Mouse (Mus musculus): ENCODE data around the gene 1110065P20Rik. TPM values are rescaled to one million over a fixed set of nuclear protein-coding genes. Genes with fewer than 3 reads are reported as not detected.

Gene 1110065P20Rik
- polyA plus RNA-seq, 1 experiment = 31.4 TPM

DNA sequence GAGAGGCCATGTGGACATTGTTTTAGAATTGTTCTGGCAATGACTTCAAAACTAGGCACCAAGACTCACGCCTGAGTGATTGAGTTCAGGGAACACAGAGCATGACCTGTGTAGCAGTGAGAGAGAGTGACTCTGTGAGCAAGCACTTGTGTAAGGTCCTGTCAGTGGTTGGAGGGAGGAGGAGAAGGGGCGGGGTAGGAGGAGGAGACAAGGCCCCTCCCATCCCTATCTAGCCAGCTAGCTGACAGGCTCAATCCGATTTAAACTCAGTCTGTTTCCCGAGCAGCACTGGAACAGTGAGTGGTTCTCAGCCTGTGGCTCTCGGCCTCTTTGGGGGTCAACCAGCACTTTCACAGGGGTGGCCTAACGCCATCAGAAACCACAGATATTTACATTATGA lies 33.2 kb downstream of the 1110065P20Rik start:
- TF ChIP-seq POLR2A (IDR thresholded peaks at IDR 0.05; ENCODE audit: low read depth, low read length) (peak; percentile 63; the same call in 1 of the 2 replicates), CTCF (IDR thresholded peaks at IDR 0.05; ENCODE audit: extremely low read depth, insufficient read length, insufficient replicate concordance, low read depth, low read length) (no peak)
- no peaks in the 10 kb centered on the region for H3K27me3 ChIP-seq (ENCODE audit: control insufficient read depth, insufficient read depth, low read length)
- H3K4me3 ChIP-seq (ENCODE audit: low read depth, low read length) = no peak overlapping the region
- H3K27ac ChIP-seq (ENCODE audit: insufficient read depth, low read depth, low read length) = peak overlapping the region; percentile 48
- H3K4me1 ChIP-seq (ENCODE audit: control insufficient read depth, insufficient read depth, insufficient read length, low read length) = peaks cover 14% of the 10 kb centered on the region; the same call in 1 of the 2 replicates
- peaks cover 30% of the 10 kb centered on the region for H3K36me3 ChIP-seq (ENCODE audit: control insufficient read depth, insufficient read depth, low read length)
- WGBS = 12% methylated on average over 6 of the region's 6 CpGs

DNA sequence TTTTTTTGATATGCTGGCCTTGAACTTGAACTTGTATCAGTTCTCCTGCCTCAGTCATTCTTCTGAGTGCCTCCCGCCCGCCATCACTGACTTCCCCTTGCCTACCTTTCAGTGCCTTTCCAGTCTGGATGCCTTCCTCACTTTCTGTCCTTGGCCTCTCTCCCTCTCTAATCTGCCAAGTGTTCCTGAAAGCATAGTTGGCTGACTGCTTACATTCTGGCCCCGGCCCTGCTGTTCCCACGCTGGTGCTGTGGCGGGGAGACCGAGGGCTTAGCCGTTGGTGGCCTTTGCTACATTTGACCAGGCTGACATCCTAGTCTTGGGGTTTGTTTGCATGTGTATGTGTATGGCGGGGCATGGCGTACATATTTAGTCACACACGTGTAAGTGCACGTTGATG lies 35.1 kb downstream of the 1110065P20Rik start:
- 82% methylated on average over 11 of the region's 11 CpGs for WGBS
- H3K4me1 ChIP-seq (ENCODE audit: control insufficient read depth, insufficient read depth, insufficient read length, low read length) = peaks cover 14% of the 10 kb centered on the region; the same call in 1 of the 2 replicates

DNA sequence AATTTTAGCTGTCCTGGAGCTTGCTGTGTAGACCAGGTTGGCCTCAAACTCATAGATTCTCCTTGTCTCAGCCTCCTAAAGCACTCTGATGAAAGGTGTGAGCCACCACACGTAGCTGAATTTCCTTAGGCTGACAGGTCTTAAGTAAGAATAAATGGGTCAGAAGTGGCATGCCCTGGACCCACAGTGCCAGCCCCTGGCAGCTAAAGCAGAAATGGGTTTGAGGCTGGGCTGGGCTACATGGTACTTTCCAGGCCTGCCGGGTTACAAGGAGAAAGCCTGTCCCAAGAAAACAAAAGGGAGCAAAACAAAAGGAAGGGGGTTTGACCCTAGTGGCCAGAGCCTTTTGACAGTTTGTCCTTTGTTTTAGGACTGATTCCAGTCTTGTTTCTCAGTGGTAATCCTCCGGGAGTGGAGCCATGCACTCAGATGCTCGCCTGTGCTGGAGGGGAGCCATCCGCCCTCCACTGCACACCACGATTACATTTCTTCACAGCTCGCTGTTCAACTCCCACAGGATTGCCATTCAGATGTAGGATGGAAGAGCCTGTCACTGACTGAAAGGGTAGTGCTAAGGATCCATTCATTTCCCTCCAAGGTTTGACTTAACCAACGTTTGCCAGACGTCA lies 39.5 kb downstream of the 1110065P20Rik start:
- no peak overlapping the region for H3K4me3 ChIP-seq (ENCODE audit: low read depth, low read length)
- TF ChIP-seq POLR2A (IDR thresholded peaks at IDR 0.05; ENCODE audit: low read depth, low read length) (no peak), CTCF (IDR thresholded peaks at IDR 0.05; ENCODE audit: extremely low read depth, insufficient read length, insufficient replicate concordance, low read depth, low read length) (no peak)
- H3K27ac ChIP-seq (ENCODE audit: insufficient read depth, low read depth, low read length) = no peak overlapping the region
- WGBS = 76% methylated on average over 9 of the region's 9 CpGs
- H3K4me1 ChIP-seq (ENCODE audit: control insufficient read depth, insufficient read depth, insufficient read length, low read length) = peaks cover 14% of the 10 kb centered on the region; the same call in 1 of the 2 replicates
- peaks cover 28% of the 10 kb centered on the region for H3K36me3 ChIP-seq (ENCODE audit: control insufficient read depth, insufficient read depth, low read length)
- H3K27me3 ChIP-seq (ENCODE audit: control insufficient read depth, insufficient read depth, low read length) = no peaks in the 10 kb centered on the region

More for the DNA sequence above, 35.1 kb downstream of the 1110065P20Rik start:
- Histone ChIP-seq H3K27ac (ENCODE audit: insufficient read depth, low read depth, low read length) (no peak overlapping the region), H3K27me3 (ENCODE audit: control insufficient read depth, insufficient read depth, low read length) (no peaks in the 10 kb centered on the region), H3K36me3 (ENCODE audit: control insufficient read depth, insufficient read depth, low read length) (peaks cover 25% of the 10 kb centered on the region), H3K4me3 (ENCODE audit: low read depth, low read length) (no peak overlapping the region)
- TF ChIP-seq POLR2A (IDR thresholded peaks at IDR 0.05; ENCODE audit: low read depth, low read length) (no peak), CTCF (IDR thresholded peaks at IDR 0.05; ENCODE audit: extremely low read depth, insufficient read length, insufficient replicate concordance, low read depth, low read length) (no peak)

DNA sequence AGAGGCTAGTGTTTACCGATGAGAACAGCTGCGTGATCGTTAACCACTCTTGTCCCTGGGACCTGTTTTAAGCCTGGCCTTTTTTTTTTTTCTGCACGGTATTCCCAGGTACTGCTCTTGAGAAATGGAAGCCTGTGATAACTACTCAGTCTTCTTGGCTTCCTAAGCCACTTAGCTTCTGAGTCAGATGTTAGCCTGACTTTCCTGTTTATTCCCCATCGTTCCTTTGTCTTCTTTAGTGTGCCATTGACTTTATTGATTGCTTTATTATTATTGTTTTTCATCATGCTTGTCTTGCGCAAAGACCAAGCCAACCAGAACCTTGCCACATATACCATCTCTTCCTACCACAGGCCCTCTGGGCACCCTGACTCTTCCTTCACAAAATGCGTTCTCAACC lies 40.9 kb downstream of the 1110065P20Rik start:
- TF ChIP-seq POLR2A (IDR thresholded peaks at IDR 0.05; ENCODE audit: low read depth, low read length) (no peak), CTCF (IDR thresholded peaks at IDR 0.05; ENCODE audit: extremely low read depth, insufficient read length, insufficient replicate concordance, low read depth, low read length) (no peak)
- Histone ChIP-seq H3K36me3 (ENCODE audit: control insufficient read depth, insufficient read depth, low read length) (peaks cover 32% of the 10 kb centered on the region), H3K4me3 (ENCODE audit: low read depth, low read length) (no peak overlapping the region), H3K27ac (ENCODE audit: insufficient read depth, low read depth, low read length) (no peak overlapping the region), H3K27me3 (ENCODE audit: control insufficient read depth, insufficient read depth, low read length) (no peaks in the 10 kb centered on the region), H3K4me1 (ENCODE audit: control insufficient read depth, insufficient read depth, insufficient read length, low read length) (peaks cover 20% of the 10 kb centered on the region; the same call in 1 of the 2 replicates)
- WGBS = 73% methylated on average over 7 of the region's 7 CpGs

DNA sequence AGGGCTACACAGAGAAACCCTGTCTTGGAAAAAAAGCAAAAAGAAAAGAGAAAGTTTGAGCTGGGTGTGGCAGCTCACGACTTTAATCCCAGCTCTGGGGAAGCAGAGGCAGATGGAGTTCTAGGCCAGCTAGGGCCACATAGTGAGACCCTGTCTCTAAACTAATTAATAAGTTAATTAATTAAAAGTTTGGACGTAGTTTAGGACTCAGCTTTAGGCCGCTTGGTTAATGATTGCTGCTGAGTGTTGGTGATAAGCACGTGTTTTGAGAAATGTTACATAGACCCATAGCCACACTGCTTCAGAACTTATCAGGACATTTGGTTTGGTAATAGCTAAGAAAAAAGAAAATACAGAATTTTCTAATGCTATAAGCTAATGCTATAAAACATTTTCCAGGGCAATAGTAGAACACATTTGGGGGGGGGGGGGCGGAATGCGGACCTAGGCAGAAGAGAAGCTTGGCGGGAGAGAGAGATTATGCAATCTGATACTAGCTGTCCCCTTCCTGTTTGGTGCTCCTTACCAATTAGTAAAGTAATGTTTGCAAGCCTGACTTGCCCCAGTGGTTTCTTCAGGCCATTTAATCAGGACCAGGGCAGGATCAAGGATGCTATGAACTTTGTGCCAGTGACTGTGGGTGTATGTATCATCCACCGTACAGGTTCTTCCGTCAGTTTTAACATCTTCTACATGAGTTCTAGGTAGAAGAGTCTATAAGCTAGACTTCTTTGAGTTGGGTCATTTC lies 41.7 kb downstream of the 1110065P20Rik start:
- Histone ChIP-seq H3K4me1 (ENCODE audit: control insufficient read depth, insufficient read depth, insufficient read length, low read length) (peaks cover 24% of the 10 kb centered on the region; the same call in 1 of the 2 replicates), H3K36me3 (ENCODE audit: control insufficient read depth, insufficient read depth, low read length) (peaks cover 34% of the 10 kb centered on the region), H3K4me3 (ENCODE audit: low read depth, low read length) (no peak overlapping the region), H3K27ac (ENCODE audit: insufficient read depth, low read depth, low read length) (0 out of 2 replicates have a peak overlapping the region, but pooled peaks have one; percentile 29), H3K27me3 (ENCODE audit: control insufficient read depth, insufficient read depth, low read length) (no peaks in the 10 kb centered on the region)
- TF ChIP-seq POLR2A (IDR thresholded peaks at IDR 0.05; ENCODE audit: low read depth, low read length) = no peak
- TF ChIP-seq CTCF (IDR thresholded peaks at IDR 0.05; ENCODE audit: extremely low read depth, insufficient read length, insufficient replicate concordance, low read depth, low read length) = no peak
- WGBS = 65% methylated on average over 9 of the region's 9 CpGs

DNA sequence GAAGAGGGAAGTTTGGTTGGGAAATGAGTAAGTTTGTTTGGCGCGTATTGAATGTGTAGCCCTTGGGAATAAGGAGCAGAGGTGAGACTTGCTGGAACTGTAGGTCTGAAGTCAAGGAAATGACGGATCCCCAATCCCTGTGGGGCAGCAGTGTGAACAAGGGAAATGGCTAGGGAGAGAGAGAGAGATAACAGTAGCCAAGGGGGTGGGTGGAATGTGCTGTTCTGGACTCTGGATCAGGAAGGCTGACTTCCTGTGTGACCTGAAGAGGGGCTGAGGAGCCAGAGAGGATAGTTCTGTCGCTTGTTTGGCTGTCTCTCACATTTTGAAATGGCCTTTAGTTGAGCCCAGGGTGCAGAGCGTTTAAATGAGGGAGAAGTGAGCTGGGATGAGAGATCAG lies 42.5 kb downstream of the 1110065P20Rik start:
- no peak overlapping the region for H3K4me3 ChIP-seq (ENCODE audit: low read depth, low read length)
- H3K27ac ChIP-seq (ENCODE audit: insufficient read depth, low read depth, low read length) = peak overlapping the region; percentile 29; the same call in 1 of the 2 replicates
- peaks cover 34% of the 10 kb centered on the region for H3K36me3 ChIP-seq (ENCODE audit: control insufficient read depth, insufficient read depth, low read length)
- TF ChIP-seq CTCF (IDR thresholded peaks at IDR 0.05; ENCODE audit: extremely low read depth, insufficient read length, insufficient replicate concordance, low read depth, low read length) (no peak), POLR2A (IDR thresholded peaks at IDR 0.05; ENCODE audit: low read depth, low read length) (no peak)
- H3K27me3 ChIP-seq (ENCODE audit: control insufficient read depth, insufficient read depth, low read length) = no peaks in the 10 kb centered on the region
- 68% methylated on average over 5 of the region's 5 CpGs for WGBS
- peaks cover 27% of the 10 kb centered on the region; the same call in 1 of the 2 replicates for H3K4me1 ChIP-seq (ENCODE audit: control insufficient read depth, insufficient read depth, insufficient read length, low read length)

DNA sequence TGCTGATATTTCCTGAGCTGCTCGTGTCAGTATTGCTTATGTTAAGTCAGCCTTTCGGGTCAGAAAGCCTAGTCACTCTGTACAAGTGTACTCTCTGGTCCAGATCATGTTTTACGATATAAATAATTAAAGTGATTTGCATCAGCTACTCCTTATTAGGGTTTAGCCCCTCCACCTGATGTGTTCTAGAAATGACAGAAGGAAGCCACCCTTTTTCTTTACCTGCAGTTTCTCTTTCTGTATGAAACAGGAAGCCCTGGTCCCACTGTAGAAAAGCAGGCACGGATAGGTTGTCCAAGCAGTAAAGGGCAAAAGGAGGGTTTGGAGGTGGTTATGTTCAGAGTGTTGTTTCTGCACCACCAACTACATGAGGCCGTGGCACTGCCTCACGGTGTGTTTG lies 47.6 kb downstream of the 1110065P20Rik start:
- Histone ChIP-seq H3K36me3 (ENCODE audit: control insufficient read depth, insufficient read depth, low read length) (peaks cover 34% of the 10 kb centered on the region), H3K27me3 (ENCODE audit: control insufficient read depth, insufficient read depth, low read length) (no peaks in the 10 kb centered on the region), H3K4me3 (ENCODE audit: low read depth, low read length) (peak overlapping the region; percentile 58), H3K27ac (ENCODE audit: insufficient read depth, low read depth, low read length) (peak overlapping the region; percentile 67), H3K4me1 (ENCODE audit: control insufficient read depth, insufficient read depth, insufficient read length, low read length) (peaks cover 24% of the 10 kb centered on the region; the same call in 1 of the 2 replicates)
- TF ChIP-seq POLR2A (IDR thresholded peaks at IDR 0.05; ENCODE audit: low read depth, low read length) (no peak), CTCF (IDR thresholded peaks at IDR 0.05; ENCODE audit: extremely low read depth, insufficient read length, insufficient replicate concordance, low read depth, low read length) (no peak)
- WGBS = 50% methylated on average over 6 of the region's 6 CpGs
